Mouse (Mus musculus): Measurements from ENCODE around the gene Apbb2.

GRCm38 (mm10) chr5:66415700-66416543 is 202.7 kb downstream of the Apbb2 start:
- no peak for TF ChIP-seq CTCF (conservative IDR thresholded peaks at IDR 0.05; ENCODE audit: insufficient read depth, insufficient read length, low read depth, low read length)
- TF ChIP-seq POLR2A (IDR thresholded peaks at IDR 0.05; ENCODE audit: low read depth, low read length), result no peak

Data from kidney, adult 2 months (tissue).